Mouse (Mus musculus) heart, postnatal 36 days (tissue): ENCODE results near the gene Cfb. TPM values are rescaled to one million over a fixed set of nuclear protein-coding genes. Genes with fewer than 3 reads are reported as not detected.
A peak's percentile ranks its signal among the peaks of the same experiment; 100 is the strongest.

Experiments used
- DNase-seq, 2 experiments: peaks; one replicate each; pipeline ENCODE4 v3.0.0; 2021 to 2022
- intact Hi-C: fragments of 180-260 bp; cut with DNase I; formaldehyde crosslinking; loops from one replicate; pipeline ENCODE4 v1.15.1; 2025
- total RNA-seq, 2 experiments: library from RNA; stranded (reverse); gene quantifications; 2 replicates each; pipeline ENCODE4 v1.2.3; 2021

Gene Cfb
- total RNA-seq, 2 experiments from 2014 or later = 4.4 to 7.5 TPM

- intact Hi-C loops = loop anchor here (5.0 to 10.0 kb wide), 2 partner anchors 355 to 893 kb away; partner anchors contain the start of gene Ddx39b
- DNase-seq = no peak
These were observed 27.9 kb upstream of the Cfb start for GRCm38 (mm10) chr17:34890074-34890743.

- DNase-seq = no peak
- intact Hi-C loops = no loop called here
These were observed 25.6 kb upstream of the Cfb start for GRCm38 (mm10) chr17:34887942-34888341.

- intact Hi-C loops = no loop called here
These were observed 23.3 kb upstream of the Cfb start for GRCm38 (mm10) chr17:34885615-34886014.

GRCm38 (mm10) chr17:34884704-34885103 lies 22.4 kb upstream of the Cfb start:
- intact Hi-C loops = no loop called here
- no peak for DNase-seq

More at GRCm38 (mm10) chr17:34885615-34886014, 23.3 kb upstream of the Cfb start:
- no peak for DNase-seq

- intact Hi-C loops = no loop called here
- no peak for DNase-seq
These were observed 21.0 kb upstream of the Cfb start for GRCm38 (mm10) chr17:34883332-34883731.

GRCm38 (mm10) chr17:34881683-34882310 lies 19.5 kb upstream of the Cfb start, which contains the start of gene Gm20547:
Gene Gm20547, minus strand, starts transcription at chr17:34882042.
- no peak for DNase-seq
- intact Hi-C loops = no loop called here

- DNase-seq = no peak
- intact Hi-C loops = no loop called here
These were observed 18.8 kb upstream of the Cfb start for GRCm38 (mm10) chr17:34881166-34881565.

GRCm38 (mm10) chr17:34879336-34879879 lies 17.1 kb upstream of the Cfb start, which contains the start of gene Zbtb12:
Gene Zbtb12, plus strand, starts transcription at chr17:34879483.
- intact Hi-C loops = no loop called here

GRCm38 (mm10) chr17:34874321-34874720 lies 12.0 kb upstream of the Cfb start:
- DNase-seq = no peak
- intact Hi-C loops = no loop called here

More at GRCm38 (mm10) chr17:34879336-34879879, 17.1 kb upstream of the Cfb start, which contains the start of gene Zbtb12:
- DNase-seq = no peak

- intact Hi-C loops = no loop called here
- no peak for DNase-seq
These were observed 3.7 kb upstream of the Cfb start for GRCm38 (mm10) chr17:34865981-34866380.

GRCm38 (mm10) chr17:34861704-34862415 lies 458 bp downstream of the Cfb start:
- no peak for DNase-seq
- intact Hi-C loops = no loop called here

- intact Hi-C loops = no loop called here
- DNase-seq = no peak
These were observed 1.8 kb downstream of the Cfb start for GRCm38 (mm10) chr17:34860514-34860913.

GRCm38 (mm10) chr17:34858670-34859069 lies 3.6 kb downstream of the Cfb start:
- no peak for DNase-seq
- intact Hi-C loops = no loop called here

GRCm38 (mm10) chr17:34855825-34856224 lies 6.5 kb downstream of the Cfb start:
- peak; percentile 55 to 67 for DNase-seq
- intact Hi-C loops = loop anchor here (1.0 to 2.0 kb wide), 4 partner anchors 37 to 91 kb away; partner anchors contain the start of genes C2 and Ehmt2

- intact Hi-C loops = loop anchor here (2.0 to 5.0 kb wide), 3 partner anchors 44 to 92 kb away; partner anchors contain the start of genes C2, Ehmt2 and Neu1
- no peak for DNase-seq
These were observed 7.6 kb downstream of the Cfb start for GRCm38 (mm10) chr17:34854761-34855160.

GRCm38 (mm10) chr17:34853511-34853910 lies 8.8 kb downstream of the Cfb start:
- intact Hi-C loops = loop anchor here (5.0 kb wide), 1 partner anchor 79 kb away; the partner anchor contains the start of gene Neu1

GRCm38 (mm10) chr17:34850517-34851125 lies 11.7 kb downstream of the Cfb start:
- no peak for DNase-seq
- intact Hi-C loops = loop anchor here (1.0 to 5.0 kb wide), 3 partner anchors 13 to 134 kb away; partner anchors contain the start of genes Dxo and Neu1

More at GRCm38 (mm10) chr17:34853511-34853910, 8.8 kb downstream of the Cfb start:
- no peak for DNase-seq

GRCm38 (mm10) chr17:34849722-34850516 lies 12.4 kb downstream of the Cfb start, which contains the start of the genes Skiv2l and Nelfe:
Gene Skiv2l, minus strand, starts transcription at chr17:34850210.
Gene Nelfe, plus strand, starts transcription at chr17:34850391.
- intact Hi-C loops = loop anchor here (1.0 to 5.0 kb wide), 3 partner anchors 13 to 135 kb away; partner anchors contain the start of genes Dxo and Neu1
- DNase-seq = peak; percentile 97 to 98

- intact Hi-C loops = no loop called here
These were observed 14.7 kb downstream of the Cfb start for GRCm38 (mm10) chr17:34847615-34848014.

More at GRCm38 (mm10) chr17:34847615-34848014, 14.7 kb downstream of the Cfb start:
- no peak for DNase-seq
